Mouse (Mus musculus) lung, postnatal 10 days (tissue): ENCODE results near the gene Tcf3.

Experiments
- DNase-seq: peaks from one replicate; pipeline ENCODE4 v3.0.0; 2021

The Tcf3 gene

DNA sequence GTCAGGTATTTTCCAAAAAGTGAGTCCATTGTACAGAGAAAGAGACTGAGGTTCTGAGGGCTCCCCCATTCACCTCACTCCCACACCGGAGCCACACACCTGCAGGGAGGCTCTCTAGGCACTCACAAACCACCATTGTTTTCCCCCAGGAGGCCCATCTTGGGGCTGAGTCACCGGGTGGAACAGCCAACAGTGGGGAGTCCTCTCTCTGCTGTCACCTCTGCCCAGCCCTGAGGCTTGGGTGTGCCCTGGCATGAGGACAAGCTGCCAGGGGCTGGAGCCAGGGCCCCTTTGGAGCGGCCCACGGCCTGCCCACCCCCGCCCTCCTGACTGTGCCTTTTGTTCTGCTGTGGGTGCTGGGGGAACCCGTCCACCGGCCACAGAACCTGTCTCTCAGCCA lies 2.3 kb upstream of the Tcf3 start:
- DNase-seq: no peak

DNA sequence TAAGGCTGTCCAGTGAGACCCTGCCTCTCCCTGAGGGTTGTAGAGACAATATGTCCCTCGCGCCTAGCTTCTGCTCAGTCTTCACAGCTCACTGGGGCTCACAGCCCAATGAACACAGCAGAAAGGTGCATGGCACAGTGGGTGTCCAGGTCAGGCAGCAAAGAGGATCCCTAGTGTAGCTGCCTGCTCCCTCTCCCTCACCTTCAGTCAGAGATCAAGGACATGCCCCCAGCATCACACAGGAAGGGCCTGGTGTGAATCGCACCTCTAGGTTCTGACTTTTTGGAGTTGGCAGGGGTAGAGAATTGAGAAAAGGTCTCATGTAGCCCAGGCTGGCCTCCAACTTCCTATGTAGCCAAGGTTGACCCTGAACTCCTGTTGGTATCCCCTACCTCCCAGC lies 1.4 kb upstream of the Tcf3 start:
- DNase-seq: no peak

DNA sequence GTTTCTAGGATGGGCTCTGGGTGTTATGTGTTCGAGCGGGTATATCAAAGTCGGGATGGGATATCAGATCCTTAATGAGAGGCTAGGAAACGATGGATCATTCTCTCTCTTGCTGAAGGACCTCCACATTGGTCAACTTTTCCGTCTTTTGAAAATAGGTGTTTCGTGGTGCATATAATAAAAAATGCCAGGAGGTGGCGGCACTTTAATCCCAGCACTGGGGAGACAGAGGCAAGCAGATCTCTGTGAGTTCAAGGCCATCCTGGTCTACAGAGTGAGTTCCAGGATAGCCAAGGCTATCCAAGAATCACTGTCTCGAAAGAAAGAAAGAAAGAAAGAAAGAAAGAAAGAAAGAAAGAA lies 766 bp upstream of the Tcf3 start:
- no peak for DNase-seq

DNA sequence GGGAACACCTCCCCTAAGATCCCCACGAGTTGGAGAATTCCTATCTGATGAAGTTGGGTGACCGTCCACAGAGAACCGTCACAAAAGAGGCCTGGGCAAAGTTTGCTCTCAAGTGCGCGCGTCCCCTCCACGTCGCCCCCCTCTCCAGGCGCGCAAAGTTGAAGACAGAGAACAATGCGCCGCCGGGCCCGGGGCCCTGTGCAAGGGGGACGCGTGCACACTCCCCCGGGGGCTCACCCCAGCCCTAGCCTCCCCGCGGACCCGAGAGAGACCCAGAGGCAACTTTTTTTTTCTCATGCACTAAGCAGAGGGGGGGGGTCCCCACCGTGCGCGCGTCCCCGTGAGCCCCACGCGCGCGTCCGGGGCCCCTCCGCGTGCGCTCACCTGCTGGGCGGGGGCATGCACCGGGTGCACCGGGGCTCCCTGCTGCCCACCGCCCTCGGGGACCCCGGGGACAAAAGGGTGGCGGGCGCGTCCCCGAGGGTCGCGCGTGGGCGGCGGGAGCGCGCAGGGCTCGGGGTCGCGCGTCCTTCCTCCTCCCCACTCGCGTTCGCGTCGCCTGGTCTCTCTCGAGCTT lies 423 bp downstream of the Tcf3 start:
- peak; percentile 64 for DNase-seq

DNA sequence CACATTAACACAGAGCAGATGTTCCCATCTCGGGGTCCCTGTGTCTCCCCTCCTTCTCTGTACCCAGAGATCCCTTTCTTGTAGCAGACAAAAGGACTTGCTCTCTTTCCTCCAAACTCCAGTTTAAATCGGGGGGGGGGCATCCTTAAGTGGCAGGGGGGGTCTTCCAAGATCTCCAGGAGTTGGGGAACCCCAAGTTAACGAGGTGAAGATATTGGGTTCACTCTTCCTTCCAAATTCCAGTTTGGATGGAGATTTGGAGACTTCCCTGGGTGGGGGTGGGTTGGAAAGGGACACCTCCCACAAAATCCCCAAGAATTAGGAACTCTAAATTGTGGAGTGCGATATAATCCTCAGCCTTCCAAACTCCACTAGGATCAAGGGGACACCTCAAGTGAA lies 1.1 kb downstream of the Tcf3 start:
- no peak for DNase-seq

DNA sequence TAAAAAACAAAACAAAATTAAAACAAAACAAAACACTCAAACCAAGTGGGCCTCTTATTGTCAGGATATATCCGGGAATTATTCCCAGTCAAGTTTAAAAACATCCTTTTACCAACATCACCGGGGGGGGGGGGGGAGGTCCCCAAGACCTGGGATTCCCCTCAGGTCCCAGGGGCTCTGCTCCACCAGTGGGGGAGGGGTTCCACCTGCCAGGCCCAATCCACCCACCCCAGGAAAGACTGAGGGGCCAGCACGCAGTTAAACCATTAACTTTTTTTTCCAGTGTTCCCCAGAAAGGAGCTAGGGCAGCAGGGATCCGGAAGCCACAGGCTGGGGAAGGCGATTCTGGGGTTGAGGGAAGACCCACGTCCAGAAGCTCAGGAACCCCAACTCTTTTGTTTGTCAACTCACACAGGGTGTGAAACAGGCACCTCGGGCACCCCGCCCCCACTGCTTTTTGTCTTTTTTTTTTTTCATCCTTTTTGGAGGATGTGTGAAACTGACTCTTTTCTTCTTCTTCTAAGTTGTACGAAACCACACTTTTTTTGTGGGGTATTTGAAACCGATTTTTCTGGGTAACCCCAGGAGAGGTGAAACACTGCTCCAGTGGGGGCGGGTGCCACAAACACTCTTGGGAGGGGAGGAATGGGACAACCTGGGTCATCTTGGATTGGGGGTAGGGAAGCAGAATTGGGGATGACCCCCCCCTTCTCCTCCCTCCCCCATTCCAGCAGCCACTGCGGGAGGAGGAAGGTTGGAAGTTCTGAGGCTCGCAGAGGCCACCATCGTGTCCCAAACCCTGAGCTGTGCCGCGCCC lies 1.7 kb downstream of the Tcf3 start:
- DNase-seq: no peak

DNA sequence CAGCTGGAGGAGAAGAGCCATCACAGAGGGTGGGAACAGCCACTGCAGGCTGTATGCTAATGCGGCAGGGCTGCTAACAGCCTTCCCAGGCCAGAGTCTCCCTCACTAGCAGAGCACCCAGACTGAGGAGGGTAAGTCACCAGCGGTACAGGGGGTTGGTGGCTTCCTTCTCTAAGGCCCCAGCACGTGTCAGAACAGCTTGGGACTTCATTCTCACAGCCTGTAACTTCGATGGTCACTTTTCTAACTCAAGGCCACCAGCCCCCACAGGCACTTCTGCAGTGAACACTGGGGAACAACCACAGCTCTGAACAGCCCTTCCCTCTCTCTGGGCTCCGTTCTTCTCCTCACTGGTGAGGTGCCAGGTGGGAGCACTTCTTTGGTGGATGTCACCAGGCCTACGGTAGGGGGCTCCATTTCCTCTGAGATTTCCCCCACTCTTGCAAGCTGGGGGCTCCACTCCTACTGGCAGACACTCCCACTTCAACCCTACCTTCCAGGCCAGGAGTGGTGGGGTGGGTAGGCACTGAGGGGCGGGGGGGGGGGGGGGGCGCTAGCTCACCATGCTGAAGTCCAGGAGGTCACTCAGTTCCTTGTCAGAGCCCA lies 3.0 kb downstream of the Tcf3 start:
- DNase-seq: no peak

DNA sequence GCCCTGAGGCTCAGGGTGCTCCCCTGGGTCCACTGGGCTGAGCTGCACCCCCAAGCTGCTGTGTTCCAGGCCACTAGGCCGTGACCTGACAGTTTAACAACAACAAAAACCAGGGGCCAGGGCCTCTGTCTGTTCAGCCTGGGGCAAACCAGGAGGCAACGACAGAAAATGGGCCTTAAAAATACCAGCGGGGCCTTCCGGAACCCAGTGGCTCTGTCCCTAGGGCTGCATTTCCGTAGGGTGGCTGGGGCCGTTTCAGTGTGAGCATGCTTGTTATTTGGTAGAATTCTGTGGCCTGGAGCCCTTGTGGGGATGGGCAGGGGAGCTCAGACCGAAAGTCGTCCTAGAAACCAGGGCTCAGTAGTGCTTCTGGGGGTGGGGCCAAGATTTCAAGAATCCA lies 3.6 kb downstream of the Tcf3 start:
- DNase-seq: no peak

DNA sequence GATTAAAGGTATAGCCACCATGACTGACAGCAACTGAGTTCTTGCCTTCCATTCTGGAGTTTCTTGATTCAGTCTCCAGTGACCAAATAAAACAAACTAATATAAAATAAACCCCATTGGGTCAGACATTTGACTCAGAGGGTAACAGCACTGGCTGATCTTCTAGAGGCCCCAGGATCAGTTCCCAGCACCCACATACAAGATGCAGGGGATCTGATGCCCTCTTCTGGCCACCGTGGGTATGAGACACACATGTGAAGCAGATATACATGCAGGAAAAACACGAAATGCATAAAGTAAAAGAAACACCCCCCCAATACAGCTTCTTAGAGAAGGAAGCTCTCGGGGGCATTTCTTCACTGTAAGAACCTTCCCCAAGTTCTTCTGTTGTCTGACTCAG lies 8.4 kb downstream of the Tcf3 start:
- DNase-seq: no peak

DNA sequence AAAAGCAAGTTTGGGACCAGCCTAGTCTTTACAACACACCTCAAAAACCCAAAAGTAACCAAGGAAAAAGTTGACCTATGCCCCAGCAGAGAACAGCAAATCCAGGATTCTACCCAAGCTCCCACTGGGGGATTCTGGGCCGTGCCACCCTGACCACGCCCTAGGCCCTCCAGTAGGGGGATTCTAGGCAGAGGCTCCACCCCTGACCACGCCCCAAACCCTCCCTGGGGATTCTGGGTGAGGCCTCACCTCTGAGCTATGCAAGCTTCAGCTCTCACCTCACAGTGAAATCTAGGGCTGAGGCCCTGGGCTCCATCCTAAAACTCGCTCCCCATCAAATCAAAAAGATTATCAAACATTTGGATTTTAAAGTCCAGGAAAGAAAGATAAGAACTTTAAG lies 9.9 kb downstream of the Tcf3 start:
- DNase-seq: peak; percentile 63

DNA sequence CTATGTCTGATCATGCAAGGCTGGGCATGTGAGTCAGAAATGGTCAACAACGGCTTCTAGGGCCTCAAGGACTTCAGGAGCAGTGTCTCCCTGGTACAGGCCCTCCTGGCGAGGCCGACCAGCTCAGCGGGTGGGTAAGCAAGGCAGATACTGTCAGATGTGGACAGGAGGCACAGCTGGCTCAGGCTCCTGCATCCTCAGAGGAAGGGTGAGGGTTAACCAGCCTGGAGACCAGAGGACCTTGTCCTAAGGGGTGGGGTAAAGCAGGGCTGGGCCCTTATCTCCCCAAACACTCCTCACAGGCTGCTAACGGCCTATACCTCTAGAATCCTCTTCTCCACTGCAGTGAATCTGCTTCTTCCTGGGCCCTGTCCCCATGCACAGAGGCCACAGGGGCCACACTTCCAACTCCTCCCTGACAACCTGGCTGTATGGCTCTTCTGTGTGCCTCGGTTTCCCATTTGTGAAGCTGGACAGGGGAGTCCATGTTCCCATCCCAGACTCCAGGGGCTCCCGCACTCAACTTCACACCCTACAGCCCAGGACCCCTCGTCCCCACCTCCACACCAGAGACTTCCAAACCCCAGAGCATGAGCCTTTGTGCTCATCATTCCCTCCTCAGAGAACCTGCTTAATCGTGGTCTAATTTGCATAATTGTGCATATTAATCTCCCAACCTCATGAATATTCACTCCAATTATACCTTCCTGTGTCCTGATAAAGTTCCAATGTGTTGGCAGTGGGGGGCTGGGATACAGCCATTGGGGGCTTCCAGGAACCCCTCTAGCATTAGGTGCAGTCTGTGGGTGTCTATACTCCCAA lies 11.6 kb downstream of the Tcf3 start:
- no peak for DNase-seq

DNA sequence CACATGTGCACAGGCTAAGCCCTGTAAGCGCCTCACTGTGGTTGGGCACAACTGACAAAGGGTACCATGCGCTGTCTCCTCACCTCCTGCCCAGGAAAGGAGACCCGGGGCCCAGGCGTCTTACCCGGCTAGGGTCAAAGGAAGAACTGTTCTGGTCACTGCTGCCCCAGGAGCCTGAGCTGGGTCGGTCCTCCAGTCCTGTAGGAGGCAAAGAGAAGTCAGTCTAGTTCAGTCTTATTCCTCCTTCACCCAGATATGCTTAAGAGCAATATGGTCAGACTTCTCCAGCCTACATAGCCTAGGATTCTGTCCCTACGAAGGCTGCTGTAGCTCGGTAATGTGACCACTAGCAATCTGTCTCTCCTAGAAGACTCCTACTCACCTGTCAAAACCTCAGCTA lies 12.2 kb downstream of the Tcf3 start:
- no peak for DNase-seq

DNA sequence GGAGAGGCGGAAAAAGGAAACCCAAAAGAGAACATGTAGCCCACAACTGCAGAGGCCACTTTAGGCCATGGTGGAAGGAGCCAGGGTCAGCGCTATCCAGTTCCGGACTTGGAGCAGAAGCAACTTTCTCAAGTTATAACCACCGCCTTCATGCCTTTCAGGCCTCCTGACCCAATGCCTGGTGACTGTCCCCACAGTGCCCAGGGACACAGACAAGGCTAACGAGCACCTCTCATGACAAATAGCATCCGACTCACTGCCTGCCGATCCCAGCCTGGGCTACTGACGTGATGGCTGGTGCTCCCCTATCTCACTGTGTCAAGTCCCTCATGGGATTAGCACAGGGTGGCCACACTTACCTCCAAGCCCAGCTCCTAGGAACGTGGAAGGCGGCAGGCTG lies 12.7 kb downstream of the Tcf3 start:
- DNase-seq: no peak

DNA sequence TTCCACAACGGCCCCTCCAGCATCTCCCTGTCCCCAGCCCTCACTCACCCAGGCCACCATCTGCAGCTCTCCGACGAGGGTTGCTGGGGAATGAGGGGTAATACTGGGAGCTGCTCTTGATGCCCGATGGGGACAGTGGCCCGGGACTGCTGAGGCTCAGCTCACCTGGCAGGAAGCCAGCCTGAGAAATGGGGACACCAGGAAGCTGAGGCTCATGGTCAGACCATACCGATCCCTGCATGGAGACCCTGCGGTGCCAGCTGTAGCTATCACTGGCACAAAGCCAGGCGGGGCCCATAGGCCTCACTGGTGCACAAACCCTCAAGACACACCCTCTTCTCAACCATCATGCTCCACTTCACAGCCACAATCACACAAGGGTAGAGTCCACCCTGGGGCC lies 14.0 kb downstream of the Tcf3 start:
- no peak for DNase-seq

DNA sequence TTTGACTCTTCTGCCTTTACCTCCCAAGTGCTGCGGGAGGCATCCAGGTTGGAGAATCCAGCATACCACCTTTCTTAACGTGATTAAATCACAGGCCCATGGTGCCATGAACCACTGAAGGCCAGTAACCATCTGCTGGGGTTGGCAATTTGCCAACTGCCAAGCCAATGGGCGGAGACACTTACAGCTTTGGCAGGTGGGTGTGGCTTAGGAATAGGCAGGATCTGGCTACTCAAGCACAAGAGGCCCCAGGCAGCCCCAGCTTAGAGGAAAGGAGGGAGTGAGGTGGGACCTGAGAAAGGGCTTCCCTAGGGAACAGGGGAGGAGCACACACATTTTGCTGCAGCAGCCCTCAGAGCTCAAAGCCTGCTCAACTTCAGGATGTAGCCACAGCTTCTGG lies 15.1 kb downstream of the Tcf3 start:
- peak; percentile 58 for DNase-seq

DNA sequence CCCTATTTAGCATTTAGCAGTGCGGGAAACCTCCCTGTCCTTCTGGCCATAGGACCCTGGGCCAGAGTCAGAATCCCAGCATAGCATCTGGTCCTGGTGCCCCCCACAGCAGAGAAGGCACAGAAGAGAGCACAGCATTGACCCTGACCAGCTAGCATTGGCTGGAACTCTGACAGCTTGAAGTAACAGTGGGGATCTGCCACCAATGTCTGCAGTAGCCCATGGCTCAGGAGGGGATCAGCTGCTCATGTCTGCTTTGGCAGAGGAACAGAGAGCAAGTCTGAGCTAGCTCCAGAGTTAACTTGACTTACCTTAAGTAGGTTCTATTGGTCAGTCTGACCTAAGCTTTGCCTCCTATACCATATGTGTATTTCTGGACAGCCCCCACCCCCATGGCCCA lies 15.6 kb downstream of the Tcf3 start:
- DNase-seq: no peak

DNA sequence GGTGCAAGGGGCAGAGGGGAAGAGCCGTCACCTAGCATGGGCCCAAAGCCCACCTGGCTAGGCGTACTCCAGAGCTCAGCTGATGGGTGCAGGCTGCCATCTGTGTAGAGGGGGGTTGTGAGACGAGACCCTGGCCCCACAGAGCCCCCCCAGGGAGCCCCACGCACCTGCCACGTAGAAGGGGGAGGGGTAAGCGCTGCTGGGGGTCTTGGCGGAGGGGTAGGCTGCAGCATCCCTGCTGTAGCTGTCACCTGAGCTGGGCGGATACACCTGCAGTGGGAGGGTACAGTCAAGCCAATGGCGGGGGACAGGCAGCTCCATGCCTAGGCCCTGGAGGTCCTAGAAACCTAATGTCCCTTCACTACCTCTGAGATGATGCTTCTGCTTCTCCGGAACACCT lies 16.1 kb downstream of the Tcf3 start:
- DNase-seq: no peak

DNA sequence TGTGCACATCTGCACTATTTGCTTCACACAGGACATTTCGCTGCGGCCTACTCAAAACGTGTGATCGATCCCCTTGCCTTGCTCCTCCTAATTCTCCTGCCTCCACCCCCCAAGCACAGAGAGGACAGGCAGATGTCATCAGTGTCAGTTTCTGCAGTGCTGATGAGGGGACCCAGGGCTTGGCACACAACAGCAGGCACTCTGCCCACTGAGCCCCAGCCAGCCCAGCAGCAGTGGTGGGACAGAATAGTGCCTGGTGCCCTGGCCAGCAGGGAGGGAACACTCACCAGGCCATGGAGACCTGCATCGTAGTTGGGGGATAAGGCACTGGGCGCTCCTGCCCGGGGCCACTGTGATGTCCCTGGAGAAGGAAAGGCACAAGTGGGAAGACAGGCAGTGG lies 17.9 kb downstream of the Tcf3 start:
- no peak for DNase-seq

DNA sequence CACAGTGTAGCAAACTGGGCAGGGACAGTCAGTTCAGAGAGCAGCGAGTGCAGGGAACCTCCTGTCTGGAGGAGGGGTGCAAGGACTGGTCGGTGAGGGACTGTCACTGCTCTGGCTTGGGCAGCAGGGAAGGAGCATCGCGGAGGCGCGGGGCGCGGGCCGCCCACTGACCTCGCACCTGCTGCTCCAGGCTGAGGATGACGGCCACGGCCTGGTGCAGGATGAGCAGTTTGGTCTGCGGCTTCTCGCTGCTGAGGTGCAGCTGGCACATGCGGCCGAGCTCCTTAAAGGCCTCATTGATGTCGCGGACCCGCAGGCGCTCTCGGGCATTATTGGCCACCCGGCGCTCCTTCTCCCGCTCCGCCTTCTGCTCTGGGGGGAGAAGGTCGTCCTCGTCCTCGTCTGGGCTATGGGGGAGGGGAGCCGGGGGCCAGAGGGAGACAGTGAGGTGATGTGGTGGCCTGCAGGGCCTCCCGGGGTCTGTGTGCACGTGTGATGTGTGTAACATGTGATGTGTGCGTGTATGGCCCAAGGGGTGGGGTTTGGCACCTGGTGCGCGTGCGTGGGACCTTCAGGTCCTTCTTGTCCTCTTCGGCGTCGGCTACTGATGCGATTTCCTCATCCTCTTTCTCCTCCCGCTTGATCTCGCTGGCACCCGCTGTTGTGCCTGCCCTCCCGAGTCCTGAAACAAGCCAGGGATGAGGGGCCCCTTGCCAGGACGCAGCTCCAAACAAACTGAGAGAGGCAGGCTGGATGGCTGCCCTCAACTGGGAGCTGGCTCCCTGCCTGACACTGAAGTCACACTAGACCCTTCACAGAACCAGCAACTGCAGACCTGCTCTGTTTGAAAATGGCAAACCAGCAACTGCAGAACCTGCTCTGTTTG lies 20.5 kb downstream of the Tcf3 start:
- DNase-seq: peak; percentile 91

DNA sequence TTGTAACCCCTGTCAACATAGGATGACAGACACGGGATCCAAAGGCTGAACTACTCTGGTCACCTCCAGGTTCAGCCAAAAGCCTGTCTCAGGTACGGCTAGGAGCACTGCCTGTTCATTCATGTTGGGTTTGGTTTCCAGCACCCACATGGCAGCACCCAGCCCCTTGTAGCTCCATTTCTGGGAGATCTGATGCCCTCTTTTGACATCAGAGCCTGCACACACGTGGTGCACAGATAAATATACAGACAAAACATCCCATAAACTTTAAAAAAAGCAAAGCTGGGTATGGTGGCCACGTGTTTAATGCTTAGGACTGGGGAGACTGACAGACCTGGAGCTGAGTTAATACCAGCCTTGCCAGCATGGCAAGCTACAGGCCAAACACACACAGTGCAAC lies 25.5 kb downstream of the Tcf3 start:
- no peak for DNase-seq

DNA sequence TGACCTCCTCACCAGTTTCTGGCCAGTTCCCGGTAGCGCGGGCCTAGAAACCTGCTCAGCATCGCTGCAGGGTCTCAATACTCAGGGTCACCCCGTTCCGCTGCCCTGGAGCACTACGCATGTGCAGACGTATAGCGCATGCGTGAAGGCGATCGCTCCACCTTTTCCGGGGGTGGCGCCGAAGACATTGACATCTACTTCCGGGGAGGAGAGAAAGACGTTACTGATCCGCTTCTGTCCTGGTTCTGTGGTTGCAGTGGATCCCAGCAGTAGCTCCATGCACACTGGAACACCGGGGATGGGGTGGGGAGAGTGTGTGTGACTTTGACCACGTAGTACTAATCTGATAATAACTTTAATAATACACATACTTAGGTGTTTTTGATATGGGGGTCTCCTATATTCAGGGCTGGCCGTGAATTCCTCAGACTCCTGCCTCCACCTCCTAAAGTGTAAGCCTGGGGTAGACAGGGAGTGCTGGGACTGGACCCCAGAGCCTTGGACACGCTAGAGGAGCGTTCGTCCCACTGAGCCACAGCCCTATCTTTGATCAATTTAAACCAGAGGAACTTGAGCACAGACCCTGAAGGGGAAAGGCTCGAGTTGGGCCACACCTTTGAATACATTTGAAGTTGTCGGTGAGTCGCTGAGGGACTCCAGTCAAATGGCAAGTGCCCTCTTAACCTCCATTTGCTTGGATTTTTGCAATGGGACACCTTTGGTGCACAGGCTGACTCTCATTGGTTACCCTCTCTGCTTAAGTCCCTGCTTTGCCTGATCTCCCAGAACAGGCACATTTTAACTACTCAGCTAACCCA lies 26.6 kb downstream of the Tcf3 start, which contains the start of gene Uqcr11:
Uqcr11 (minus strand) TSS at position 147 of the 818 bp plus-strand sequence.
- DNase-seq: peak; percentile 96
